Mouse (Mus musculus): ENCODE results near the gene Gpr35.

The Gpr35 gene

GRCm38 (mm10) chr1:93035981-93036380 lies 85.3 kb downstream of the Gpr35 start:
- in situ Hi-C loops (cut with MboI, MseI) = no loop called here

Data from T-helper 2 cell (primary cell).